ENCODE assay signal across 8 mouse cellular contexts in genomic region chr6:136793831-136794525, GRCm38 (mm10). TPM values are rescaled to one million over a fixed set of nuclear protein-coding genes. Genes with fewer than 3 reads are reported as not detected.
DNase-seq lines count a peak whose midpoint lies in the region; ATAC-seq lines count a peak whose summit lies in the region.

No protein-coding gene starts in this region.

- peaks cover 7% of the 10 kb centered on the region; the same call in 1 of the 2 replicates for H3K27me3 ChIP-seq in hindbrain, embryonic 13.5 days
- H3K27me3 ChIP-seq in midbrain, embryonic 12.5 days = no peaks in the 10 kb centered on the region

- peak; percentile 80 for DNase-seq in heart, adult 11 months
- DNase-seq in heart, adult 18-20 months = no peak
- no peak for DNase-seq in adrenal gland, postnatal 25 days
- DNase-seq in layer of hippocampus, postnatal 36 days = no peak
- no peak for DNase-seq in cerebellum, postnatal 25 days

- ATAC-seq in hindbrain, embryonic 13.5 days (ENCODE audit: low FRiP score) = peak; percentile 24; the same call in 1 of the 2 replicates
- peak; percentile 31; the same call in 1 of the 2 replicates for ATAC-seq in midbrain, embryonic 12.5 days (ENCODE audit: low FRiP score, low read depth)

- peaks cover 3% of the 10 kb centered on the region for H3K4me1 ChIP-seq in brown adipose tissue, adult 24 weeks (ENCODE audit: control insufficient read depth, insufficient read depth, insufficient read length, low read length)
- peaks cover 5% of the 10 kb centered on the region for H3K4me1 ChIP-seq in hindbrain, embryonic 13.5 days (replicated peaks)
- peaks cover 11% of the 10 kb centered on the region for H3K4me1 ChIP-seq in midbrain, embryonic 12.5 days

- peak overlapping the region; percentile 62 for H3K4me2 ChIP-seq in hindbrain, embryonic 13.5 days
- H3K4me2 ChIP-seq in midbrain, embryonic 12.5 days (replicated peaks) = peak overlapping the region; percentile 57

- WGBS in hindbrain, embryonic 13.5 days = 2% methylated on average over 24 of the region's 24 CpGs
- WGBS in midbrain, embryonic 12.5 days = under 1% methylated on average over 23 of the region's 24 CpGs

- peak overlapping the region; percentile 21 for H3K9ac ChIP-seq in hindbrain, embryonic 13.5 days
- H3K9ac ChIP-seq in midbrain, embryonic 12.5 days (replicated peaks) = peak overlapping the region; percentile 41

- no peaks in the 10 kb centered on the region for H3K9me3 ChIP-seq in hindbrain, embryonic 13.5 days
- H3K9me3 ChIP-seq in midbrain, embryonic 12.5 days = no peaks in the 10 kb centered on the region

- H3K36me3 ChIP-seq in hindbrain, embryonic 13.5 days = no peaks in the 10 kb centered on the region
- H3K36me3 ChIP-seq in midbrain, embryonic 12.5 days = no peaks in the 10 kb centered on the region

- H3K4me3 ChIP-seq in brown adipose tissue, adult 24 weeks (ENCODE audit: insufficient read depth, low read depth, low read length) = peak overlapping the region; percentile 39; the same call in 1 of the 2 replicates
- peak overlapping the region; percentile 30 for H3K4me3 ChIP-seq in hindbrain, embryonic 13.5 days
- peak overlapping the region; percentile 37 for H3K4me3 ChIP-seq in midbrain, embryonic 12.5 days

- no peak overlapping the region for H3K27ac ChIP-seq in brown adipose tissue, adult 24 weeks (replicated peaks; ENCODE audit: low read depth, low read length)
- H3K27ac ChIP-seq in hindbrain, embryonic 13.5 days = no peak overlapping the region
- H3K27ac ChIP-seq in midbrain, embryonic 12.5 days (replicated peaks) = no peak overlapping the region

RNA-seq across cellular contexts. Expression of gene Hist4h4, which starts 10.2 kb away (rescaled TPM):
- total RNA-seq in heart, adult 18-20 months (2021) = 1 to 10 TPM; 4.5 to 5.7 TPM
- not detected in 2 replicates for polyA plus RNA-seq in brown adipose tissue, adult 24 weeks (2012; ENCODE audit: insufficient read depth, insufficient read length, missing spikeins)
- polyA plus RNA-seq in hindbrain, embryonic 13.5 days (2015; fragmentation: Nextera tagmentation; extraction: Ambion mirVana) = 0.65 and 0.90 TPM in 2 replicates
- polyA plus RNA-seq in midbrain, embryonic 12.5 days (2016; fragmentation: Nextera tagmentation; extraction: Ambion mirVana) = 0.84 and 0.94 TPM in 2 replicates
- total RNA-seq in adrenal gland, postnatal 25 days (2021) = 13.6 and 16.1 TPM in 2 replicates
- 10 to 100 TPM; 10.4 to 11.5 TPM for total RNA-seq in layer of hippocampus, postnatal 36 days (2021)

RNA-seq across cellular contexts. Expression of gene Gucy2c, which starts 12.4 kb away (rescaled TPM):
- not detected for total RNA-seq in heart, adult 18-20 months (2021)
- not detected in 2 replicates for polyA plus RNA-seq in brown adipose tissue, adult 24 weeks (2012; ENCODE audit: insufficient read depth, insufficient read length, missing spikeins)
- 0.09 and 0.17 TPM in 2 replicates for polyA plus RNA-seq in hindbrain, embryonic 13.5 days (2015; fragmentation: Nextera tagmentation; extraction: Ambion mirVana)
- polyA plus RNA-seq in midbrain, embryonic 12.5 days (2016; fragmentation: Nextera tagmentation; extraction: Ambion mirVana) = 0.39 and 0.64 TPM in 2 replicates
- not detected in 2 replicates for total RNA-seq in adrenal gland, postnatal 25 days (2021)
- under 1 TPM; 0.48 to 0.60 TPM for total RNA-seq in layer of hippocampus, postnatal 36 days (2021)

RNA-seq across cellular contexts. Expression of gene H2afj, which starts 14.1 kb away (rescaled TPM):
- 10 to 100 TPM; 30.1 to 35.5 TPM for total RNA-seq in heart, adult 18-20 months (2021)
- 53.0 and 64.2 TPM in 2 replicates for polyA plus RNA-seq in brown adipose tissue, adult 24 weeks (2012; ENCODE audit: insufficient read depth, insufficient read length, missing spikeins)
- 116 and 125 TPM in 2 replicates for polyA plus RNA-seq in hindbrain, embryonic 13.5 days (2015; fragmentation: Nextera tagmentation; extraction: Ambion mirVana)
- 114 and 117 TPM in 2 replicates for polyA plus RNA-seq in midbrain, embryonic 12.5 days (2016; fragmentation: Nextera tagmentation; extraction: Ambion mirVana)
- total RNA-seq in adrenal gland, postnatal 25 days (2021) = 196 and 200 TPM in 2 replicates
- total RNA-seq in layer of hippocampus, postnatal 36 days (2021) = 10 to 100 TPM; 74.5 to 81.9 TPM

RNA-seq across cellular contexts. Expression of gene BC049715, which starts 33.4 kb away (rescaled TPM):
- 1 to 10 TPM in 1 of 2 experiments, under 1 TPM in 1; 0.80 to 1.1 TPM for total RNA-seq in heart, adult 18-20 months (2021)
- polyA plus RNA-seq in brown adipose tissue, adult 24 weeks (2012; ENCODE audit: insufficient read depth, insufficient read length, missing spikeins) = not detected in 2 replicates
- polyA plus RNA-seq in hindbrain, embryonic 13.5 days (2015; fragmentation: Nextera tagmentation; extraction: Ambion mirVana) = 1.5 and 2.8 TPM in 2 replicates
- polyA plus RNA-seq in midbrain, embryonic 12.5 days (2016; fragmentation: Nextera tagmentation; extraction: Ambion mirVana) = 2.0 and 2.3 TPM in 2 replicates
- 0.24 and 0.94 TPM in 2 replicates for total RNA-seq in adrenal gland, postnatal 25 days (2021)
- total RNA-seq in layer of hippocampus, postnatal 36 days (2021) = 1 to 10 TPM; 4.2 to 6.0 TPM

RNA-seq across cellular contexts. Expression of gene Wbp11, which starts 34.1 kb away (rescaled TPM):
- 10 to 100 TPM; 53.4 to 64.0 TPM for total RNA-seq in heart, adult 18-20 months (2021)
- 21.2 and 23.2 TPM in 2 replicates for polyA plus RNA-seq in brown adipose tissue, adult 24 weeks (2012; ENCODE audit: insufficient read depth, insufficient read length, missing spikeins)
- 80.1 and 82.5 TPM in 2 replicates for polyA plus RNA-seq in hindbrain, embryonic 13.5 days (2015; fragmentation: Nextera tagmentation; extraction: Ambion mirVana)
- 126 and 132 TPM in 2 replicates for polyA plus RNA-seq in midbrain, embryonic 12.5 days (2016; fragmentation: Nextera tagmentation; extraction: Ambion mirVana)
- total RNA-seq in adrenal gland, postnatal 25 days (2021) = 73.2 and 79.7 TPM in 2 replicates
- 100 to 1,000 TPM; 119 to 130 TPM for total RNA-seq in layer of hippocampus, postnatal 36 days (2021)
